Mouse (Mus musculus) olfactory bulb, adult 2 months (tissue): ENCODE data around the gene Selenow.

ENCODE experiments used
- CTCF ChIP-seq: fragments of 200-500 bp; IDR thresholded peaks from 2 replicates; pipeline ENCODE4 v1.5.1; 2012; ENCODE audit warnings: low read depth, mild to moderate bottlenecking, low read length, moderate library complexity; ENCODE audit not compliant: insufficient read depth
- POLR2A ChIP-seq: fragments of 200-500 bp; IDR thresholded peaks from 2 replicates; pipeline ENCODE4 v1.6.1; 2012; ENCODE audit warnings: mild to moderate bottlenecking, low read depth, low read length, moderate library complexity; ENCODE audit not compliant: insufficient read depth

- TF ChIP-seq CTCF = peak; percentile 85
- TF ChIP-seq POLR2A = no peak
Measured at GRCm38 (mm10) chr7:15948381-15948941, 26.3 kb upstream of the Selenow start.
